Mouse (Mus musculus) erythroblast, embryonic 14.5 days (primary cell): ENCODE data around the gene Tcta.

Source experiments
- GATA1 ChIP-seq: IDR thresholded peaks from 2 replicates; pipeline ENCODE4 v1.6.1; 2012; ENCODE audit warnings: low read length, inconsistent platforms, mixed read lengths
- TAL1 ChIP-seq: IDR thresholded peaks from 3 replicates; pipeline ENCODE4 v1.6.1; 2012; ENCODE audit warnings: low read length, inconsistent platforms, mixed read lengths

DNA sequence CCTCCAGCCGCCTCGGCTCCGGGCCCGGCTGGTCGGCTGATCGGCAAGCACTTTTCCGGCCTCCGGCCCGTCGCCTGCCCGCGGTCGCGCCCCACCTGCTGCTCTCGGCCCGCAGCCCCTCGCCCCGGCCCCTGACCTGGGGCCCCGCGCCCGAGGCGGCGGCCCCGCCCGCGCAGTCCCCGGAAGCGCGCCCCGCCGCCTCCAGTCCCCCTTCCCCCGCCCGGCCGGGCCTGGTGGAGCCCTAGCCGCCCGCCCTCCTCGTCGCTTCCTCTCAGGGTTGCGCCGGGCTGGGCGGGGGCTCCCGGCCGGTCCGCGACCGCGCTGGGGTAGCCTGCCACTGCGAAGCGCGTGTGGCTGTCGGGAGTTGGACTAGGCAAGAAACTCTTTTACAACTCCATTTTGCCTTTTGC is 616 bp upstream of the Tcta start:
- TF ChIP-seq GATA1 = no peak
- TF ChIP-seq TAL1 = no peak
